Mouse (Mus musculus) regulatory T cell (primary cell): ENCODE data around the gene Gm10065.
"Not testable (repeated sequence)": the region's sequence is repeated elsewhere in the genome, so short reads cannot be mapped to it uniquely, and the experiment has no call there.

Source experiments
- in situ Hi-C: fragments of 300-600 bp; cut with MboI, MseI; formaldehyde crosslinking; loops from one replicate; pipeline ENCODE4 v1.15.1; 2025; ENCODE audit warnings: high pct_unique_total_duplicates

Gm10065 gene

DNA sequence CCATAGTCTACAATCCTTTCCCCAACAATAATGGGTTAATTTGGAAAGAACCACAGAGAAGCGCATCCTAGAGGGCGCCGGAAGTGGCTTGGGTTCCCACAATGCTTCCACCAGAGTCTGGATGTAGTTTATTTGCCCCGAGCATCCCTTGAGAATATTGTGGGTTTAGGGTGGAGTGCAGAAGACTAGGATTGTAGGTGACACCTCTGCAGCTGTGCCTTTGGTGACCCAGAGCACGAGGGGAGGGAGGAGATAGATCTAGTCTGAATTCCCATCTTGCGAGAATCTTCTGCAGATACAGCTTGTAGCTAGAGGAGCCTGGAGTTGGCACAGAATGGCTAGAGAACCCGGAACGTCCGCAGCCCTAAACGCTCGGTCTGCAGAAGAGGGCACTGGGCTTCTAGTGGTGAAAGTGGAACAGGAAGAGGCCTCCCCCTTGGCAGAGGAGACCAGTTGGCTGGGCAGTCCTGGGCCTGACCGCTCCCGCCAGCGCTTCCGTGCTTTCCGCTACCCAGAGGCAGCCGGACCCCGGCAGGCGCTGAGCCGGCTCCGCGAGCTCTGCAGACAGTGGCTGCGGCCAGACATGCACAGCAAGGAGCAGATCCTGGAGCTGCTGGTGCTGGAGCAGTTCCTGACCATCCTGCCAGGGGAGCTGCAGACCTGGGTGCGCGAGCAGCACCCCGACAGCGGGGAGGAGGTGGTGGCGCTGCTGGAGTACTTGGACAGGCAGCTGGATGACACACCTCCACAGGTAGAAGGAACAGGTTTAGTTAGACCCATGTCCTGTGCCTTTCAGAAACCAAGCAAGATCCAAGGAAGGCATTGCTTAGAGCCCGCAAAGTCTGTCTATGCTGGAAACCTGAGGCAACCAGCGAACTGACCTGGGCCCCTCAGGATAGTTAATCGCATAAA is at the start of gene Gm10065, which contains the start of gene Zkscan4:
Gene Gm10065 (minus strand): TSS at position 683 of the 912 bp plus-strand sequence.
Gene Zkscan4 (plus strand): TSS at position 149 of the 912 bp plus-strand sequence.
- in situ Hi-C loops, result not testable (repeated sequence)

DNA sequence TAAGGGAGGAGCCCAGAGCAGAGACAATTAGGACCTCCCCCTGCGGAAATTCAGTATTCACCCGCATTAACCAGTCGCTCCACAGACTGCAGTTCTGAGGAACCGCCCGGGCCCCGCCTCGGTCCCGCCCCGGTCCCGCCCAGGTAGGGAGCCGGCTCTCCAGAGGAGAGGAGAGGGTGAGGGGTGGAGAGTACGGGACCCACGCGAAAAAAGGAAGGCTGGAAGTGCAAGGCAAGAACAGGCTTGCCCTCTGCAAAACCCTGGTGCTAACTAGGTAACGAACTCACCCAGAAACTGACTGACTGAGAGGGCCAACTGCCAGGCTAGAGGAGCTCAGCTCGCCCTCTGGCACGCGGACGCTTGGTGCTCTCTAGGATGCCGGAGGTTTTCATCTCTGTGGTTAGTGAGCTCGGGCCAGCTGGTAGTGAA is 27.0 kb upstream of the Gm10065 start:
- in situ Hi-C loops, result no loop called here

DNA sequence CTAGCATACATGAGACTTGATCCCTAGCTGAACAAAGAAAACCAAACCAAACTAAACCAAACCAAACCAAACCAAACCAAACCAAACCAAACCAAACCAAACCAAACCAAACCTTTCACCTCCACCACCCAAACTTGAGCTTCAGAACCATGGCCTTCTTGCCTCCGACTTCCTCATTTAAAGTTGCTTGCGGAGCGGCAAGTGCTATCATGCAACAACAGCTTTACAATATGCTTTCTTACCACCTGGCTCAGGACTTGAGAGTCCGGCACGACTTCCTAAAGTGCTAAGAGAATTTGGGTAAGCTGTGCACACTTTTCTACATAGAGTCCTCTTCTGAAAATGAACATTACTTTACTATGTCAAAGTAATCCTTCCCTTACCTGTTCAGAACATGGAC is 23.1 kb upstream of the Gm10065 start:
- in situ Hi-C loops, result no loop called here

DNA sequence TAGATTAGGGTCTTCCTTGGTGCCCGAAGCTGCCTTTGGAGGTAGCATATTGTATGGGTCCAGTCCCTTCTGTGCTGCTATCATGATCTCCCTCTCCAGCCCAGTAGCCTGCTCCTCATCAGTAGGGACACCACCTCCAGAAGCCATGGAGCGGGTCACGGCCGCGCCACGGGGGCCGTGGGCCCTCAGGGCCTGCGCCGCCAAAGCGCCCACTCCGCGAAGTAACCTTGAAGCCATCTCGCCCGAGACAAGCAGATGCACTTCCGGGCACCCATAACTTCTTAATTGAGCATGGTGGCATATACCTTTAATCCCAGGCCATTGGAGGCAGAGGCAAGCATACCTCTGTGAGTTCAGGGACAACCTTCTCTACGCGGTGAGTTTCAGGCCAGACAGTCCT is 21.9 kb upstream of the Gm10065 start, which contains the start of gene Gm11273:
Gene Gm11273 (minus strand): TSS at position 237 of the 400 bp plus-strand sequence.
- in situ Hi-C loops, result not testable (repeated sequence)

DNA sequence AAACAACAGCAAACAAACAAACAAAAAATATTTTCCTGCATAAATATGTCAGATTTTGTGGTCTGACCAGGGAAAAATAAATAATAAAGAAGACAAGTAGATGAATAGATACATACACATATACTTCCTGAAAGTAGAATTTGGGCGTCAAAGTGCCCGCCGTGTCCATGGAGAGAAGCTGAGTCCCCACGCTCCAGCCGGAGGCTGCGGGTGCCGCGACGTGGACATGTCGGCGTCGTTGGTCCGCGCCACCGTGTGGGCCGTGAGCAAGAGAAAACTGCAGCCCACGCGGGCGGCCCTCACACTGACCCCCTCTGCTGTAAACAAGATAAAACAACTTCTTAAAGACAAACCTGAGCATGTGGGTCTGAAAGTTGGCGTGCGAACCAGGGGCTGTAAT is 15.8 kb upstream of the Gm10065 start, which contains the start of gene AK157302:
Gene AK157302 (plus strand): TSS at position 144 of the 400 bp plus-strand sequence.
- in situ Hi-C loops, result no loop called here

DNA sequence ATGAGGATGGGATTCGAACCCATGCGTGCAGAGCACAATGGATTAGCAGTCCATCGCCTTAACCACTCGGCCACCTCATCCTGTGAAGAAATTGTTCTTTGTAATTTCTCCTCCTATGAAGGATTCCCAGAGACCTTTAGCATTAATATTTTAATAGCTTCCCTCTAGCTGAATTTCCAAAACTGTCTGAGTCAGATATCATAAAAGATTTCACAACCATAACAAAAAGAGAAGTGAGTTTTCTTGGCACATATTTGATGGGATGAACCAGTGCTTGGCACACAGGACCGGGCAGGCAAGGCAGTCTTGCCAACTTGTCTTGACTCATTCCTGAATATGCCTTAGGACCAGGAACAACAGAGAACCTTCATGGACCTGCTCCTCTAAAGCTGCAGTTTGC is 13.6 kb upstream of the Gm10065 start:
- in situ Hi-C loops, result no loop called here

DNA sequence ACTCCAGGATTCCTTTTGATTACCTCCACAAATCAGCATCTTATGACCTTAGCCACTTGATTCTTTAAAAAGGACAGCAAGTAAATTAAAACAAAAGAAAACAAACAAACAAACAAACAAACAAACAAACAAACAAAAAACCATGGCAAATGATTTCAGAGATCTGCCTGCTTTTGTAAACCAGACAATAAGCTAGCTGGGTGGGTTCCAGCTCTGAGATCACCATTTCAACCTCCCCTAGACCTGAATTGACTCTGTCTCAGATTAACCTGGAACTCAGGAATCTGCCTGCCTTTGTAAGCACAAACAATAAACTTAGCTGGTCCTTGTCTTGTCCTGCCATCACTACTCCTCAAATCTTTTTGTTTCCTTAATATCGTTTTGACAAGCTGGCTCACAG is 7.6 kb upstream of the Gm10065 start:
- in situ Hi-C loops, result no loop called here

DNA sequence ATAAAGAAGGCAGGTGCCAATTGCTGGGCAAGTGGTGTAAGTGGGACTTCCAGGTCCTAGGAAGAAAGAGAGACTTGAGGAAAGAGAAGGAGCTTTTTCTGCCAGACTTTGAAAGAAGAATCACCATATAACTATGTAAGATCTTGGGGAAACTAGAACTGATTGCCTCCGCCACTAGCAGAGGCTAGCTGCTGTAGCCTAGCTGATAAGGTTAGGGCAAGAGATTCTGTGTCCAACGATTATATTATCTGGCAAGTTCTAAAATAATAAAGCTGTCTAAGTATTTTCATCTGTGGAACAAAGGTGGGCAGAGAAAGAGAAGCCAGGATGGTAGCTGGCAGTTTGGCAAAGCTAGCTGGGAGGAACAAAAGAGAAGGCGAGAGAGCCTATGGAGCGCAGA is 6.8 kb downstream of the Gm10065 start:
- in situ Hi-C loops, result no loop called here

DNA sequence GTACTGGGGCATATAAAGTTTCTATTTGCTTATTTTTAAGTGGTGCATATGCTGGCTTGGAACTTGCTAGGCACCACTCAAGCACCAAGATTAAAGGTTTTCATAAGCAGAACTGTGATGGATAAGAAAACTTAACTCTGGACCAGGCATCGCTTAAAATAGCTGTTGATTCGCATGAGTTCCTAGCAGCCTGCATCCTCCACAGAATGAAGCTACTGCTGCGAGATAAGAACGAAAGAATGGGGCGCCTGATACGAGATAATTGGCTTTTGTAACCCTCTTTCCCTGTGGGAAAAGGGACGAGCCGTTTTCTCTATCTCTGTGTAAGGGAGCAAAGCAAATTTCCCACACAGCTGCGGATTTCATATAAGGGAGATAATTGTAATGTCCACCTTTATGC is 10.1 kb downstream of the Gm10065 start:
- in situ Hi-C loops, result no loop called here

DNA sequence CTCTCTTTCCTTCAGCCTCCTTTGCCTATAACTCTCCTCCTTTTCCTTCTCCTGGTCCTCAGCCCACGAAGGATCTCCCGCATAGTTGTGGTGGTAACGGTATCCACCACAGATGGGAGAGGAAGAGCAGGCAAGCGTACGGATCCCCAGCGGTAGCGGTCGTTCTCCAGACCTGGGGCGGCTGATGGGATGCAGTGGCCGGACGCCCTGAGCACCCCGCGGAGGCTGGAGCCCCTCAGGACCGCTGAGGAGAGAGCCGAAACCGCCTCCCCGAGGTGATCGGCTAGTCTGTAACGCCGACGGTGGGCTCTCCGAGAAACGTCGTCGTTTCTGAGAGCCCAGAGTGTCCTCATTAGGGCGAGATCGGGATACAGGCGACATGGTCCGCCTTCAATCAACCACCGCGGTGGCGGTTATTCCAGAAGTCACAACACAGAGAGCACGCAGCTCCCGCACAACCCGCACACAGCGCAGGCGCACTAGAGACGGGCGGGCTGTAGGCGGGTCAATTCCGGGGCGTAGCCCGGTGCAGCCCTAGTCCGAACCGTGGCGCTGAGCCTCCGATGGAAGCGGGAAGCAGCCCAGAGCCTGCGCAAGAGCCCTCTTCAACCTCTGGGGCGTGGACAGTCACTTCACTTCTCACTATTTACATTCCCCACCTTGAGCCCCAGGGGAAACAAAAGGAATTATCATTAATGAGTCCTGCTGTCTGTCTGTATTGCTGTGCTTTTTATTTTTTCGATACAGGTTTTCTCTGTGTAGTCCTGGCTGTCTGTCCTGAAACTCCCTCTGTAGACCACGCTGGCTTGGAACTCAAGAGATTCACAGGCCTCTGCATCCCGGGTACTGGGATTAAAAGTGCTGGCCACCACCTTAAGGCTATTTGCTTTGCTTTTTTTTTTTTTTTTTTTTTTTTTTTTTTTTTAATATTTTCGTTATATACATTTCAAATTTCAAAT is 10.9 kb downstream of the Gm10065 start, which contains the start of gene Nkapl:
Gene Nkapl (minus strand): TSS at position 449 of the 959 bp plus-strand sequence.
- in situ Hi-C loops, result no loop called here

DNA sequence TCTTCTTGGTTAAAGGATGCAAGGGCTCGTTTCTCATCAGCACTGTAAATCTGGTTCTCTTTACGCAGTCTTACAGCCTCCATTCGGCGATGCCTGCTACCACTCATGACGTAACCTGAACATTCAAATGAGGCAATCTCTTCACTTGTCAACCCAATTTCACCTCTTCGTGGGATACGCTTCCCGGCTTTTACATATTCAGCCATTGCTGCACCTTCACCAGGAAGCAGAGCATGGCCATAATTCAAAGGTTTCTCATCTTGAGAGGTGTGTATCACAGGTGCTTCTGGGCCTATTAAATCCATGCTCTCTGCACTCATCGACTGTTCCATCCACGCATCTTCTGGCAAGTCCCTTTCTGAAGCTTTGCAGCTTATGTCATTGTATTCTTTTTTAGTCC is 11.9 kb downstream of the Gm10065 start:
- in situ Hi-C loops, result no loop called here

DNA sequence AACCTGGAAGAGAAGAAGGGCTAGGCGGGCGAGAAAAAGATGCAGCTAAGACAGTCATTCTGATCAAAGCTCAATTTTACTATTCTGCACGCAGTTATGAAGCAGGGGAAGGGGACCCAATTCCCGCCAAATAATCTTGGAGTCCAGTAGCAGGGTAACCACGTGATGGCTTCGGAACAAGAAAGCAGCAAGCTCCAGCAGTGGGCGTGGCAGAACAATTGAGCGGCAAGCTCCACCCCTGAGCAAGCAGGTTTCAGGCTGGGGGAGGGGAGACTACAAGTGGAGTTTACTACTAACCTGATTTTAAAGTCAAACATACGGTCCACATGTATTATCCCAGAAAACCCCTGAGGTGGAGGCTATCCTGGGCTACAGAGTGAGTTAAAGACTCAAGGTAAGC is 16.7 kb downstream of the Gm10065 start:
- in situ Hi-C loops, result not testable (repeated sequence)

DNA sequence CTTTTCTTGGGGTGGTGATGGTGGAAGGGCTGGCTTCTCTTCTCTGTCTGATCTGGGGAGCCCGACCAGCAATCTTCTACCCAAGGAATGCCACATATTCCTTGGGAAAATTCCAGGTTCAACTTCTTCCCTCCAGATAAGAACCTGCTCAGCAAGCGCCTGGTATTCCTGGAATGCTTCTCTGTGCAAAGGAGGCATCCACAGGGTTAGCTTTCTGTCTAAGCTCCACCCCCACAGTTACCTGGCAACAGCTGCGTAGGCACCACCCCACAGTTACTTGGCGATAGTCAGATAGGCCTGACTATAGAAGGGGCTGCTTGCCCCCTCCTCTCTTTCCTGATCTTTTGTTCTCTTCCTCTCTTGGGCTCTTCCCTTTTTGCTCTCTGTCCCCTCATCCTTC is 22.9 kb downstream of the Gm10065 start:
- in situ Hi-C loops, result no loop called here

DNA sequence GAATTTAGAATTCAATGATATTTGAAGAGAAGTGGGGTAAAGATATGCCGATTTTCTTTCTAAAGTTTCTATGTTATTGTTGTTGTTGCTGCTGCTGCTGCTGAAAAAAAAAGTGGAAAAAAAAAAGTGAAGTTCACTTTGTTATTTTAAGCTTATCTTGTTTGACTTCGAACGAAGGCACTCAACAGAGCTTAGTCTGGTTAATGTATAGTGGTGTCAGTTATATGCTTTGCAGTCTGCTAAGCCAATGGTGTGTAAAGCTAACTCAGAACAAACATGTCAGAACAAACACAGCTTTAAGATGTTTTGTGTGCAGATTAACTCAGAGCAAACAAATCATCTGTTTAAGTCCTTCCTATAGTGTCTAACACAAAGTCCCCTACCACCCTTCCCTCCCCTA is 25.1 kb downstream of the Gm10065 start:
- in situ Hi-C loops, result no loop called here

DNA sequence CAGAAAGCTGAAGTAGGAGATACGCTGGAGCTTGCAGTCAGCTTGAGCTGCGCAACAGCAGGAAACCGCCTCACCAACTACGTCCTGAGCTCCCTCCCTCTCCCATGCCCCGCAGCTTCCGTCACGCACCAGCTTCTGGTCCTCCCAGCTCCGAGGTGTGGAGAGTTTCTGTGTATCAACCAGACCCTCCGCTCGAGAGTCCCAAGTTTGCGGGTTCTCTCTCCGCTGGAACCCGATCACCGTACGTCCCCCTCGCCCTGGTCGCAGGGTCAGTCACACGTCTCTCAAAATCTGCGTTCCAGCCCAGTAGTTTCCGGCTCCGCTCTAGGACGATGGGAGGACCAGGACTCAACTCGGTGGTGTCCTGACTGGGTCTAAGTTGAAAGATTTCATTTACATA is 25.8 kb downstream of the Gm10065 start, which contains the start of gene Zscan26:
Gene Zscan26 (minus strand): TSS at position 282 of the 400 bp plus-strand sequence.
- in situ Hi-C loops, result no loop called here

DNA sequence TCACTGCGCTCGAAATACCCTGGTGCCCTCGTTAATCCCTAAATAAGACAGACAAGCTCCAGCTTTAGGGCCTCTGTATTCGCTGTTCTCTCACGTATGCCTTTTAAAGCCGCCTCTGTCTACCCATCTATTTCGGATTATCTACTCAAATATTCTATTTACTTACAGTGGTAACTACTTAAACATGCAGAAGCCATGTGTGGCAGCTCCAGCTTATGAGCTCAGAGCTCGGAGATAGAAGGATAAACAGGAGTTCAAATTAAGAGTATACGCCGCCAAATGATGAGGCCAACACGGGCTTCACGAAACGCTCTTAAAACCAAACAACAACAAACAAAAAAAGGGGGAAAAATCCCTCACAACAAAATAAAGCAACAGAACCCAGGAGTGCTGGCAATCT is 26.2 kb downstream of the Gm10065 start:
- in situ Hi-C loops, result no loop called here

DNA sequence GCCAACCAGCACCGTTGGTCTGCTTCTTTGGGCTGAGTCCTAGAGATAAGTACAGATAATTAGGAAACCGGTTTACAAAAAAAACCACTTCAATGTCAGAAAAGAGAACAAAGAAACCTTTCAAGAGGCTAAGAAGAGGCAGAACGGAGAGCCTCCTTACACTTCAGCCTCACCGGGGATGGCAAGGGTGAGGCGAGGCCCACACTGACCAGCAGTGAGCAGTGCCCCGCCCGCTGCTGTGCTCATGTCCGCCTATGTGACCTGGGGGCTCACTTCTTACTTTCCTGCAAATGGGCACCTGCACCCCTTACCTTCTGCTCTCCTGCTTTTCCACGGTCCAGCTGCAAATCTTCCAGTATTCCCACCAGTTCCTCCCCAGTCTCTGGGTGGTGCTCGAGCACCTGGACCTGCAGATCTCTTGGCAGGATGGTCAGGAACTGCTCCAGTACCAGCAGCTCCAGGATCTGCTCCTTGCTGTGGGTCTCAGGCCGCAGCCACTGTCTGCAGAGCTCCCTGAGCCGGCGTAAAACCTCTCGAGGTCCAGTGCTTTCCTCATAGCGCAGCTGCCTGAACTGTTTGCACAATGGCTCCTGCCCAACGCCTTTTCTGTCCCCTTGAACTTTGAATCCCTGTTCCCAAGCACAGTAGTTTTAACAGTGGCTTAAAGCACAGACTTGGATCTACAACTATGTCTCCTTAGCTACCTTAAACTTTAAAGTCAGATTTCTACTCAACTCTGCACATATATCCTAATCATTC is 31.2 kb downstream of the Gm10065 start:
- in situ Hi-C loops, result loop anchor here (5.0 kb wide), 1 partner anchor 46 kb away; the partner anchor contains the start of gene Zkscan3

DNA sequence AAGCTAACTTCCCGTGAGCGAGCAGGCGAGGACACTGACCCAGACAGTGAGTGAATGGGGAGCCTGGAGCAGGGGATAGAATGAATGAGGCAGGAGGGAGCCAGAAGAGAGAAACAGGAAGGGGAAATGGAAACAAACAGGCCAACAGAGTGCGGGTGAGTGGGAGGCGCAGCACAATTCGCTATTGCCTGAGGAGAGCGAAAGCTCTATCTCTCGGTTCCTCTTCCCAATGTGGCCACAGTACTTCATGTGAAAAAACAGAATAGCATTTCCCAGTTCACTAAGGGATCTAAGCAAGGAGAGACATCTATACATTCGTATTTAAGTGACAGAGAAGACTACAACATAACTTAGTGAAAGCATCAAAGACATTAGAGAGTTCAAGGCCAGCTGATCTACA is 32.4 kb downstream of the Gm10065 start:
- in situ Hi-C loops, result loop anchor here (5.0 kb wide), 1 partner anchor 44 kb away; the partner anchor contains the start of gene Zkscan3

DNA sequence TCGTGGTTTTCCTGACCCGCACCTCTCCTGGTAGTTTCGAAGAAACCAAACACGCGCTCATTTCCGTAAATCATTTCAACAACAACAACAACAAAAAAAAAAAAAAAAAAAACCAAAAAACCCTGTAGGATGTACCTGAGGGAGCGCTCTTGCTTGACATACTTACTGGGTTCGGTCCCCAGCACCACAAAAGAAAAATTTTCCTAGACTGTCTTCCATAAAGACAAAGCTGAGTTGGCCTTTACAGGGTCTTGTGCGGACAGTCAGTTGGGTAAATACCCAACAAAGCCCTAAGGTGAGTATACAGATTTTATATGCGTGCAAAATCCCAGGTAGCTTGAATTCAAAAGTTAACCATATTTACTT is 38.1 kb downstream of the Gm10065 start:
- in situ Hi-C loops, result no loop called here

DNA sequence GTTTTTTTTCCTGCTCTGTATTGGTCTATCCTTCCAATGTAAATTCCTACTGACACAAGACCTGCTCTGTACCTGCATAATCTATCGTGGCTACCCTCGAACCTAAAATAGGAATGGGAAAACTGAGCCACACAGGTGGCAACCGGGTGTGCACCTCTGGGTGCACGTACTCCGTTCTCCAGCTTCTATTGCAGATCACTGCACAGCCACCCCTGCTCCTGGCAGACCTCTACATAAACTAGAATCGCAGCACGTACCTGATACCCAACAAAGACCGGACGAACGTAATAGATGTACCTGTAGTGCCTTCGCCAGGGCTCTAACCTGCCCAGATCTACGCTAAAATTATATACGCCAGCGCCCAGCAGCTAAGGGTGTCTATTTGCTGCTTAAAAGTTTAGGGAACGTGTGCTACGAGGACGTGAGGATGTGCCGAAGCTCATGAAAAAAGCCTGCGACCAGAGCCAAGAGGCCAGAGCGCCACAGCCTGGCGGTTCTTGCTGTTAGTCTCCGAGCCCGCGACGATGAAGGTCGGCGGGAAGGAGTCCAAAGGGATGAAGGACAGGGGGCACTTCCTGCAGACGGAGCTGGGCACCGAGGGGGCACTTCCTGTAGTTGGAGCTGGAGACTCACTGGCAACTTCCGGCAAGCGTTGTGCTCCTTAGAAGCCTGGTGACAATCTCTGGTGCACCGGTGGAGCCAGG is 38.6 kb downstream of the Gm10065 start, which contains the start of gene Pgbd1:
Gene Pgbd1 (minus strand): TSS at position 556 of the 704 bp plus-strand sequence.
- in situ Hi-C loops, result no loop called here
